Mouse (Mus musculus) forebrain, postnatal 0 days (tissue): Measurements from ENCODE around the gene Ddx1. TPM values are rescaled to one million over a fixed set of nuclear protein-coding genes. Genes with fewer than 3 reads are reported as not detected.

Experiments used
- ATAC-seq: fragments of 200-750 bp; cut with Nextera tagmentation; 2 replicates; pipeline ENCODE4 v1.8.0; 2017; ENCODE audit warnings: mild to moderate bottlenecking, moderate library complexity
- DNase-seq: peaks from one replicate; pipeline ENCODE4 v3.0.0-alpha.2; 2015
- H3K27ac ChIP-seq: fragments of 300-500 bp; sonication (generic); 2 replicates; pipeline ENCODE4 v1.5.1; 2014; ENCODE audit warnings: low read depth, mild to moderate bottlenecking, antibody characterized with exemption, low read length, moderate library complexity, mixed read lengths
- H3K27me3 ChIP-seq: fragments of 300-500 bp; sonication (generic); 2 replicates; pipeline ENCODE4 v1.6.1; 2014; ENCODE audit warnings: mild to moderate bottlenecking, low read length, mixed read lengths; ENCODE audit not compliant: insufficient read depth
- H3K36me3 ChIP-seq: fragments of 300-500 bp; sonication (generic); 2 replicates; pipeline ENCODE4 v1.6.1; 2014; ENCODE audit warnings: mild to moderate bottlenecking, moderate library complexity; ENCODE audit not compliant: insufficient read depth
- H3K4me1 ChIP-seq: fragments of 300-500 bp; sonication (generic); 2 replicates; pipeline ENCODE4 v1.6.1; 2014; ENCODE audit warnings: antibody characterized with exemption; ENCODE audit not compliant: insufficient read depth
- H3K4me2 ChIP-seq: fragments of 300-500 bp; sonication (generic); 2 replicates; pipeline ENCODE4 v1.6.1; 2014; ENCODE audit warnings: low read depth, mild to moderate bottlenecking, moderate library complexity
- H3K4me3 ChIP-seq: fragments of 300-500 bp; sonication (generic); 2 replicates; pipeline ENCODE4 v1.5.1; 2014; ENCODE audit warnings: low read depth, low read length, mixed read lengths
- H3K9ac ChIP-seq: fragments of 300-500 bp; sonication (generic); 2 replicates; pipeline ENCODE4 v1.6.1; 2014; ENCODE audit warnings: mild to moderate bottlenecking
- H3K9me3 ChIP-seq: fragments of 300-500 bp; sonication (generic); 2 replicates; pipeline ENCODE4 v1.6.1; 2016; ENCODE audit warnings: low read length
- CTCF ChIP-seq: sonication (generic); IDR thresholded peaks from 2 replicates; pipeline ENCODE4 v1.5.1; 2016; ENCODE audit warnings: antibody characterized with exemption, control low read depth, low read depth
- WGBS: fragments of 180-500 bp; shearing (Covaris S2); extraction: QIAGEN DNeasy Blood & Tissue Kit; methylation state at CpG from one replicate; pipeline ENCODE4 v1.1.7; 2014; 5-methylcytosine and 5-hydroxymethylcytosine counted together
- polyA plus RNA-seq: library from polyadenylated mRNA; unstranded; fragments of >200 nt; fragmentation: Nextera tagmentation; extraction: Ambion mirVana; gene quantifications from 2 replicates; pipeline ENCODE4 v1.2.1, GENCODE M21; 2015
- total RNA-seq: library from RNA; depleted of rRNA; stranded (reverse); fragments of >200 nt; gene quantifications from 2 replicates; pipeline ENCODE4 v1.2.3, GENCODE M21; 2014; rRNA removed

The Ddx1 gene
- total RNA-seq = 61.6 and 81.1 TPM in 2 replicates
- 119 and 137 TPM in 2 replicates for polyA plus RNA-seq

GRCm38 (mm10) chr12:13248691-13249572, at the start of gene Ddx1:
Ddx1 (minus strand) TSS chr12:13249213.
- no peak for TF ChIP-seq CTCF
- H3K9me3 ChIP-seq = no peaks in the 10 kb centered on the region

GRCm38 (mm10) chr12:13293421-13293881, 44.4 kb upstream of the Ddx1 start:
- no peak overlapping the region for H3K4me2 ChIP-seq
- H3K9ac ChIP-seq = no peak overlapping the region
- ATAC-seq (peak; percentile 73), DNase-seq (peak; percentile 64)
- H3K36me3 ChIP-seq = peaks cover 5% of the 10 kb centered on the region; the same call in 1 of the 2 replicates
- 54% methylated on average over 3 of the region's 3 CpGs for WGBS
- no peaks in the 10 kb centered on the region for H3K9me3 ChIP-seq
- H3K27me3 ChIP-seq = no peaks in the 10 kb centered on the region
- H3K4me3 ChIP-seq = no peak overlapping the region
- no peaks in the 10 kb centered on the region for H3K4me1 ChIP-seq
- H3K27ac ChIP-seq = no peak overlapping the region
- peak; percentile 73 for TF ChIP-seq CTCF

More at GRCm38 (mm10) chr12:13248691-13249572, at the start of gene Ddx1:
- no peaks in the 10 kb centered on the region for H3K27me3 ChIP-seq
- ATAC-seq = peak; percentile 97
- H3K27ac ChIP-seq = peak within 1 kb of the TSS; percentile 84
- peak within 1 kb of the TSS; percentile 93 for H3K9ac ChIP-seq
- peaks cover 6% of the 10 kb centered on the region; the same call in 1 of the 2 replicates for H3K4me1 ChIP-seq
- WGBS = 4% methylated on average over 59 of the region's 59 CpGs
- peak within 1 kb of the TSS; percentile 78 for H3K4me3 ChIP-seq
- peaks cover 5% of the 10 kb centered on the region for H3K36me3 ChIP-seq
- peak; percentile 93 for DNase-seq
- H3K4me2 ChIP-seq = peak within 1 kb of the TSS; percentile 54

GRCm38 (mm10) chr12:13291453-13291852, 42.4 kb upstream of the Ddx1 start:
- H3K9me3 ChIP-seq = no peaks in the 10 kb centered on the region
- H3K4me2 ChIP-seq = no peak overlapping the region
- H3K4me1 ChIP-seq = no peaks in the 10 kb centered on the region
- peaks cover 5% of the 10 kb centered on the region; the same call in 1 of the 2 replicates for H3K36me3 ChIP-seq
- no peak for DNase-seq
- H3K27me3 ChIP-seq = no peaks in the 10 kb centered on the region
- ATAC-seq = no peak
- no peak overlapping the region for H3K9ac ChIP-seq
- 81% methylated on average over 2 of the region's 2 CpGs for WGBS
- TF ChIP-seq CTCF = no peak
- H3K4me3 ChIP-seq = no peak overlapping the region
- no peak overlapping the region for H3K27ac ChIP-seq

- peak; percentile 32 for ATAC-seq
- Histone ChIP-seq H3K36me3 (peaks cover 9% of the 10 kb centered on the region; the same call in 1 of the 2 replicates), H3K27ac (no peak overlapping the region), H3K9ac (peak overlapping the region; percentile 80), H3K9me3 (no peaks in the 10 kb centered on the region), H3K4me2 (peak overlapping the region; percentile 64), H3K27me3 (no peaks in the 10 kb centered on the region), H3K4me3 (peak overlapping the region; percentile 89), H3K4me1 (peaks cover 3% of the 10 kb centered on the region; the same call in 1 of the 2 replicates)
- peak; percentile 39 for DNase-seq
- TF ChIP-seq CTCF = no peak
- 48% methylated on average over 16 of the region's 16 CpGs for WGBS
These were observed 20.8 kb upstream of the Ddx1 start for GRCm38 (mm10) chr12:13269570-13270390.

- Histone ChIP-seq H3K27ac (peak within 1 kb of the TSS; percentile 71), H3K9ac (peak within 1 kb of the TSS; percentile 80), H3K4me1 (peaks cover 3% of the 10 kb centered on the region; the same call in 1 of the 2 replicates), H3K9me3 (no peaks in the 10 kb centered on the region), H3K4me2 (peak within 1 kb of the TSS; percentile 64), H3K27me3 (no peaks in the 10 kb centered on the region), H3K4me3 (peak within 1 kb of the TSS; percentile 89), H3K36me3 (0 out of 2 replicates have a peak, but pooled peaks cover 4% of the 10 kb centered on the region)
- WGBS = 3% methylated on average over 38 of the region's 38 CpGs
- ATAC-seq (peak; percentile 95), DNase-seq (peak; percentile 87)
- no peak for TF ChIP-seq CTCF
These were observed 19.9 kb upstream of the Ddx1 start, which contains the start of gene Nbas for GRCm38 (mm10) chr12:13268826-13269449. Nbas (plus strand) TSS chr12:13269133.

GRCm38 (mm10) chr12:13268412-13268811, 19.4 kb upstream of the Ddx1 start:
- Histone ChIP-seq H3K4me1 (peaks cover 3% of the 10 kb centered on the region; the same call in 1 of the 2 replicates), H3K27ac (no peak overlapping the region), H3K4me3 (peak overlapping the region; percentile 89), H3K9me3 (no peaks in the 10 kb centered on the region), H3K36me3 (0 out of 2 replicates have a peak, but pooled peaks cover 4% of the 10 kb centered on the region), H3K27me3 (no peaks in the 10 kb centered on the region), H3K4me2 (peak overlapping the region; percentile 64), H3K9ac (0 out of 2 replicates have a peak overlapping the region, but pooled peaks have one; percentile 80)
- DNase-seq (no peak), ATAC-seq (peak; percentile 10; the same call in 1 of the 2 replicates)
- WGBS = 47% methylated on average over 3 of the region's 3 CpGs
- no peak for TF ChIP-seq CTCF
